Mouse (Mus musculus): ENCODE results near the gene Prr15. TPM values are rescaled to one million over a fixed set of nuclear protein-coding genes. Genes with fewer than 3 reads are reported as not detected.

The Prr15 gene
- polyA plus RNA-seq, 1 experiment = 0.79 TPM

DNA sequence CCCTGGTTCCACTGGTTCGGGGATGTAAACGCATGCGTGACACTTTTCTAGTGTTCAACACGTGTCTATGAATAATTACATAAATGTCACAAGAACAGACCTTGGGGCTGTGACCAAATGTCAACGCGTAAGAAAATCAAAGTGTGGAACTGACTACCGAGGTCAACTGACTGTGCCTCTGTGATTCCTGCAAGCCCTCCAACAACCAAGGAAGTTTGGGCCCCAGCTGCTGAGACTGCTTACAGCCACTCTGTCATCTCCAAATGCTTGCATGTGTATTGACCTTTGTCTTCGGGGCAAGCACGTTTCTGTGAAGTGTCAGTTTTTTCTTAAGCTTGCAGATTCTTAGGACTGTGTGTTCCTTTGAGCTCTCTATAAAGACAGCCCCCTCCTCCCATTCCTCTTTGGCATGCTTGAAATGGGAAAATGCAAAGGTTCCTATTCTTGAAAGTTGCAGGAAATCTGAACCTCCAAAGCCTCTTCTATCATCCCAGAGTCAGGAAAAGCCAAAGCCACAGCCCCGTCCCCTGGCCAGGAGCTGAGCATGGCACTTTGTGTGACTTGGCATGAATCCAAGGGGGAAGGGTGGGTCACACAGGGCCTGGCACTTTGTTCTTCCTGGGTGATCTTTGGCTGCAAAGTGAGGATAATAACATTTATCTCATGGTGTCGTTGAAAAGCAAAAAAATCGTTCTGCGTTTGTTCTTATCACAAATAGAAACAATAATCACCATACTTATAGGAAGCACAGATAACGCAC, 27.5 kb downstream of the Prr15 start:
- Histone ChIP-seq H3K36me3 (ENCODE audit: control insufficient read depth, insufficient read depth, low read length, poor library complexity, severe bottlenecking) (no peaks in the 10 kb centered on the region), H3K4me3 (ENCODE audit: low read depth, low read length) (no peak overlapping the region), H3K27ac (ENCODE audit: insufficient read depth, low read length) (no peak overlapping the region), H3K9ac (ENCODE audit: low read depth, poor library complexity, severe bottlenecking) (no peak overlapping the region), H3K4me1 (ENCODE audit: control insufficient read depth, insufficient read depth, low read length) (no peaks in the 10 kb centered on the region), H3K27me3 (ENCODE audit: control insufficient read depth, insufficient read depth, low read length, poor library complexity, severe bottlenecking) (no peaks in the 10 kb centered on the region), H3K9me3 (replicated peaks; ENCODE audit: control insufficient read depth, insufficient read depth, low read length, poor library complexity, severe bottlenecking) (no peaks in the 10 kb centered on the region)
- TF ChIP-seq POLR2A (IDR thresholded peaks at IDR 0.05; ENCODE audit: insufficient read depth, low read length) = no peak
- TF ChIP-seq EP300 (IDR thresholded peaks at IDR 0.05; ENCODE audit: insufficient read depth, low read depth, low read length) = no peak
- TF ChIP-seq CTCF (IDR thresholded peaks at IDR 0.05; ENCODE audit: low read depth, low read length) = no peak

DNA sequence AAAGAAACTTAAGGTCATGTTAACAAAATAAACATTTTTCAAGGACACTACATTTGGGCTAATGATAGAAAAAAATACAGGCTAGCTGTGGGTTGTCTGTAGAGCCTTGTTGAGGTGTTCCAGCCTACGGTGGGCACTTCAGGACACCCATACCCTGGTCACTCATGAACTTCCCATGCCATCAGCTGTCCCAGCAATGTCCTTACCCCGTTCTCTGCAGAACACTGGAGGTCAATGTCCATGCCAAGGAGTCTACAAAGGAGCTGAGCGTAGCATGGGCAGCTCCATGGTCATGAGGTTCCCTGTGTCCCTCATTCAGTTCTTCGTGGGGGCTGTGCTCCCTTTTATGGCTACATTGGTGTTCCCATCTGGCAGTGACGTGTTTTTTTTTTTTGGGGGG, 28.1 kb downstream of the Prr15 start:
- Histone ChIP-seq H3K4me3 (ENCODE audit: low read depth, low read length) (no peak overlapping the region), H3K36me3 (ENCODE audit: control insufficient read depth, insufficient read depth, low read length, poor library complexity, severe bottlenecking) (no peaks in the 10 kb centered on the region), H3K9me3 (replicated peaks; ENCODE audit: control insufficient read depth, insufficient read depth, low read length, poor library complexity, severe bottlenecking) (no peaks in the 10 kb centered on the region), H3K27me3 (ENCODE audit: control insufficient read depth, insufficient read depth, low read length, poor library complexity, severe bottlenecking) (no peaks in the 10 kb centered on the region), H3K9ac (ENCODE audit: low read depth, poor library complexity, severe bottlenecking) (no peak overlapping the region), H3K27ac (ENCODE audit: insufficient read depth, low read length) (no peak overlapping the region), H3K4me1 (ENCODE audit: control insufficient read depth, insufficient read depth, low read length) (no peaks in the 10 kb centered on the region)
- TF ChIP-seq EP300 (IDR thresholded peaks at IDR 0.05; ENCODE audit: insufficient read depth, low read depth, low read length) = no peak
- TF ChIP-seq POLR2A (IDR thresholded peaks at IDR 0.05; ENCODE audit: insufficient read depth, low read length) = no peak
- no peak for TF ChIP-seq CTCF (IDR thresholded peaks at IDR 0.05; ENCODE audit: low read depth, low read length)

DNA sequence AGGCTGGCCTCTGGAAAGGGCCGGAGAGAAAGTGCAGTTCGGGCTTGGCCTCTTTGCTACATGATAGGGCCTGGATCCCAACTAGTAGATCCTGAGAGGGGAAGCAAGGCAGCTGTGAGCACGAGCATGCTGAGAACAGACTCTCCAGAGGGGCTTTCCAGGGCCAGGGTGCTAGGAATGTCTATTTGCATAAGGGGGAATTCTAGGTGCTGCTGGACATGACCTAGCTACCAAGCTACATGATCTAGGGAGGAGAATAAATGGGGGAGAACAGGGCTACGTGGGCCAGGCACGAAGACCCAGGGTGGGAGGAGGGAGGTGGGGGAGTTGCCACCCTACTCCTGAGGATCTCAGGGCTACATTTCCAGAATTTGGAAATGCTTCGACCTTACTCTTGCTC, 30.0 kb downstream of the Prr15 start:
- H3K9me3 ChIP-seq (replicated peaks; ENCODE audit: control insufficient read depth, insufficient read depth, low read length, poor library complexity, severe bottlenecking) = peaks cover 3% of the 10 kb centered on the region; the same call in 1 of the 2 replicates
- H3K27me3 ChIP-seq (ENCODE audit: control insufficient read depth, insufficient read depth, low read length, poor library complexity, severe bottlenecking) = no peaks in the 10 kb centered on the region
- H3K4me1 ChIP-seq (ENCODE audit: control insufficient read depth, insufficient read depth, low read length) = no peaks in the 10 kb centered on the region
- H3K9ac ChIP-seq (ENCODE audit: low read depth, poor library complexity, severe bottlenecking) = no peak overlapping the region
- H3K27ac ChIP-seq (ENCODE audit: insufficient read depth, low read length) = no peak overlapping the region
- TF ChIP-seq POLR2A (IDR thresholded peaks at IDR 0.05; ENCODE audit: insufficient read depth, low read length) = no peak
- no peaks in the 10 kb centered on the region for H3K36me3 ChIP-seq (ENCODE audit: control insufficient read depth, insufficient read depth, low read length, poor library complexity, severe bottlenecking)
- no peak overlapping the region for H3K4me3 ChIP-seq (ENCODE audit: low read depth, low read length)

DNA sequence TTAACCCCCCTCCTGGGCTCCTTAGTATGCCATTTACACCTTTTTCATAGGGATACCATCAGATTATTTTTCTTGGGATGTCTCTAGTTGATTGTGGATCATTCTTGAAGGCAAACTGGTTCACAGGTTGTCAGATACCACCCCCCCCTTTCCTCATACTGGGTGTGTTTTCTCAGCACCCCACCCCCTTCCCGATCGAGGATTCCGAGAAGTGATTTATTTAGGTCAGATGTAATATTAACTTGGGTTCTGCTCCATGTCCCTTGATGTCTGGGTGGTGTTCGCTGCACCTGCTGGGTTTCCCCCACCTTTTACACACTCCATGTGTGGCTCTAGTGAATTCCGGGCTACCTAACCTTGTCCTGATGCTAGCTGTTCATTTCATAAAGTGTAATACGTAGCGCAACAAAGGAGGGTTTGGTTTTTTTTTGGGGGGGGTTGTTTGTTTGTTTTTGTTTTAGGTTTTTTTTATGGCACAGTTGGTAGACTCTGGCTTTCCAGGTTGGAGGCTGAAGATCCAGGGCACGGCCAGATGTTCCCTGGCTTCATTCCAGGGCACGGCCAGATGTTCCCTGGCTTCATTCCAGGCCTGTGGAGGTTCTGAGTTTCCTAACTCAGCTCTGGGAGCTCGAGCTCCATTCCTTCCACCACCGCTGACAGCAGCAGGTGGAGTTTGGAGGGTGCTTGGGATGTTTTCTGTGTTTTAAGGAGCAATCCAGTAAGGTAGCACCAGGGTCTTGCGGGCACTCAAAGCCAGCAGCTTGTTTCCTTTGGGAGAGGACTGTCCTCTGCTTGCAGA, 37.1 kb downstream of the Prr15 start:
- no peak overlapping the region for H3K9ac ChIP-seq (ENCODE audit: low read depth, poor library complexity, severe bottlenecking)
- H3K4me1 ChIP-seq (ENCODE audit: control insufficient read depth, insufficient read depth, low read length) = no peaks in the 10 kb centered on the region
- H3K4me3 ChIP-seq (ENCODE audit: low read depth, low read length) = no peak overlapping the region
- no peaks in the 10 kb centered on the region for H3K36me3 ChIP-seq (ENCODE audit: control insufficient read depth, insufficient read depth, low read length, poor library complexity, severe bottlenecking)
- no peak for TF ChIP-seq EP300 (IDR thresholded peaks at IDR 0.05; ENCODE audit: insufficient read depth, low read depth, low read length)
- no peak for TF ChIP-seq CTCF (IDR thresholded peaks at IDR 0.05; ENCODE audit: low read depth, low read length)
- TF ChIP-seq POLR2A (IDR thresholded peaks at IDR 0.05; ENCODE audit: insufficient read depth, low read length) = no peak
- H3K27ac ChIP-seq (ENCODE audit: insufficient read depth, low read length) = no peak overlapping the region
- no peaks in the 10 kb centered on the region for H3K27me3 ChIP-seq (ENCODE audit: control insufficient read depth, insufficient read depth, low read length, poor library complexity, severe bottlenecking)
- peaks cover 3% of the 10 kb centered on the region; the same call in 1 of the 2 replicates for H3K9me3 ChIP-seq (replicated peaks; ENCODE audit: control insufficient read depth, insufficient read depth, low read length, poor library complexity, severe bottlenecking)

DNA sequence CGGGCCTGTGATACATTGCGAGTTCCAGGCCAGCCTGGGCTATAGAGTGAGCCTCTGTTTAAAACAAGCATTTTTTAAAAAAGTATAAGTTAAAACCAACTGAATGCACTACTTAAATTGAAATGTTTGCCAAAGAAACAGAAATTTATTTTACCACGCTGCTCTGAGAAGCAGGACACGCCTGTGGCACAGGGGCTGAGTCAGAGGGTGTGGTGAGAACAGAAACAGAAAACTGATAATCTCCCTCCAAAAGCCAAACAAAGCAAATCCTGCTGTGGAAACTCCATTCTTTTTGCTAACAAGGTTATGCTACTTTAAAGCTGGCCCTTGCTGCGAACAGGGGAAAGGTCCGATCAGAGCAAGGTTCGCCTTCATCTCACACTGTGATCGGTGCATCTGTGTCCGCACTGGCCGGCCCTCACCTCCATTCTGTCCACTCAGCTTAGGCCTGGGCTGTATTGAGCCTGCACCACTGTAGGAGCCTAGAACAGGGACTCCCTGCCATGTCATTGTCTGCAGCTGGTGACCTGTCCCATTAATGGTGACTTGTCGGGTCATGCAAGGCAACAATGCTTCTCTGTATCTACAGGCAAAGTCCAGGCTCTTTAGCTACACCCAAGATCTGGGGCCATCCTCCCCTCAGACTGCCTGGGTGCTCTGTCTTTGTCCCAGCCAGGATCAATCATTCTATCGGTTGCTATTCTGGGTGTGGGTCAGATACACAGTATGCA, 38.9 kb downstream of the Prr15 start:
- TF ChIP-seq POLR2A (IDR thresholded peaks at IDR 0.05; ENCODE audit: insufficient read depth, low read length) (no peak), CTCF (IDR thresholded peaks at IDR 0.05; ENCODE audit: low read depth, low read length) (no peak), EP300 (IDR thresholded peaks at IDR 0.05; ENCODE audit: insufficient read depth, low read depth, low read length) (no peak)
- H3K36me3 ChIP-seq (ENCODE audit: control insufficient read depth, insufficient read depth, low read length, poor library complexity, severe bottlenecking) = no peaks in the 10 kb centered on the region
- no peaks in the 10 kb centered on the region for H3K4me1 ChIP-seq (ENCODE audit: control insufficient read depth, insufficient read depth, low read length)
- no peaks in the 10 kb centered on the region for H3K27me3 ChIP-seq (ENCODE audit: control insufficient read depth, insufficient read depth, low read length, poor library complexity, severe bottlenecking)
- H3K9me3 ChIP-seq (replicated peaks; ENCODE audit: control insufficient read depth, insufficient read depth, low read length, poor library complexity, severe bottlenecking) = peaks cover under 1% of the 10 kb centered on the region; the same call in 1 of the 2 replicates
- no peak overlapping the region for H3K4me3 ChIP-seq (ENCODE audit: low read depth, low read length)
- H3K27ac ChIP-seq (ENCODE audit: insufficient read depth, low read length) = no peak overlapping the region
- H3K9ac ChIP-seq (ENCODE audit: low read depth, poor library complexity, severe bottlenecking) = no peak overlapping the region
